Mouse (Mus musculus) hematopoietic stem cell, adult 5-6 weeks (primary cell): ENCODE measurements around the gene Timm8a2. TPM values are rescaled to one million over a fixed set of nuclear protein-coding genes. Genes with fewer than 3 reads are reported as not detected.
A peak's percentile ranks its signal among the peaks of the same experiment; 100 is the strongest.

Experiments used
- ATAC-seq, 2 experiments: fragments of 125-278 bp in 1 of 2; replicated peaks in 1 of 2; 2 replicates each; pipeline ENCODE4 v1.8.0; 2016 to 2017; ENCODE audit warnings: inconsistent platforms in 2 of 2, mild to moderate bottlenecking in 2 of 2, moderate number of reproducible peaks in 2 of 2, low read depth in 1 of 2, moderate TSS enrichment in 1 of 2; ENCODE audit not compliant: low FRiP score in 2 of 2, poor library complexity in 2 of 2, severe bottlenecking in 2 of 2, insufficient read depth in 1 of 2, low TSS enrichment in 1 of 2
- total RNA-seq: library from RNA; stranded (forward); fragments of 172-1452, 232-1000 nt; gene quantifications from 2 replicates; pipeline ENCODE4 v1.2.3, GENCODE M21; 2017

Gene Timm8a2
- total RNA-seq, 1 experiment from 2014 or later = not detected

- peak; percentile 40 to 52; a peak in 3 of 4 replicates for ATAC-seq
These were observed 35.5 kb downstream of the Timm8a2 start for GRCm38 (mm10) chr14:122069948-122070347.

GRCm38 (mm10) chr14:122073422-122073821 is 38.9 kb downstream of the Timm8a2 start:
- no peak for ATAC-seq

- no peak for ATAC-seq
These were observed 39.9 kb downstream of the Timm8a2 start for GRCm38 (mm10) chr14:122074360-122074759.

GRCm38 (mm10) chr14:122075485-122076200 is 41.2 kb downstream of the Timm8a2 start:
- ATAC-seq = no peak

- ATAC-seq = no peak
These were observed 42.5 kb downstream of the Timm8a2 start for GRCm38 (mm10) chr14:122077017-122077416.

GRCm38 (mm10) chr14:122079428-122079827 is 45.0 kb downstream of the Timm8a2 start:
- peak; percentile 49 to 81 for ATAC-seq

GRCm38 (mm10) chr14:122079921-122080320 is 45.4 kb downstream of the Timm8a2 start:
- no peak for ATAC-seq

GRCm38 (mm10) chr14:122081308-122081707 is 46.8 kb downstream of the Timm8a2 start:
- no peak for ATAC-seq

GRCm38 (mm10) chr14:122083499-122083898 is 49.0 kb downstream of the Timm8a2 start:
- no peak for ATAC-seq

GRCm38 (mm10) chr14:122087956-122088355 is 53.5 kb downstream of the Timm8a2 start:
- ATAC-seq = no peak

Other genes starting within 250 kb of the Timm8a2 start
- 16.8 and 19.6 TPM in 2 replicates for gene Dock9, start 236.8 kb upstream of the Timm8a2 start, total RNA-seq
- 23.1 and 26.0 TPM in 2 replicates for gene Ubac2, start 156.1 kb upstream of the Timm8a2 start, total RNA-seq
- gene Gpr18, start 118.9 kb upstream of the Timm8a2 start, total RNA-seq = 0.60 and 2.1 TPM in 2 replicates
- 1.1 and 2.6 TPM in 2 replicates for gene Gpr183, start 69.5 kb upstream of the Timm8a2 start, total RNA-seq
- 103 and 105 TPM in 2 replicates for gene Tm9sf2, start 72.4 kb downstream of the Timm8a2 start, total RNA-seq
- gene Clybl, start 147.0 kb downstream of the Timm8a2 start, total RNA-seq = 6.9 and 9.1 TPM in 2 replicates